Mouse (Mus musculus): ENCODE measurements around the gene Serpina1e. TPM values are rescaled to one million over a fixed set of nuclear protein-coding genes. Genes with fewer than 3 reads are reported as not detected.

The Serpina1e gene
- 1.0 and 1.1 TPM in 2 replicates for polyA plus RNA-seq (2015; fragmentation: Nextera tagmentation; extraction: Ambion mirVana)

DNA sequence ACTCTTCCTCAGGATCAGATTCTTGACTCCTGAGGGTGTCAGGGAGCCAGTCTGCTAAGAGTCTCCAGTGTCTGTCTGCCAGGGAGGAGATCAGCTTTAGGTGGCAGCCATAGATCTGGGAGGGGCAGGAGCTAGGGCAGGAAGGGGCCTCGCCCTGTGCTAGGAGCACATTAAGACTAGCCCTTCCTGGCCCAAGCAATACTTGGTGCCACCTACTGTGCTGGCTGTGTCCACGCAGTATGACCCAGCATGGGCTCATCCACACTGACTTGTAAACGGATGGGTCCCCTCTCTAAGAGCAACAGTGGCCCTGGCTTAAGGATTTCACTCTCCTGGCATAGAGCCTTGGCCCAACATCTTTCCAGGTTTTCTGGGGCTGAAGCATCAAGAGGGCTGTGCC, at the start of gene Serpina1e:
TSS of gene Serpina1e (minus strand) at position 178 of the 400 bp plus-strand sequence.
- 80% methylated on average over 3 of the region's 3 CpGs for WGBS
- TF ChIP-seq CTCF (IDR thresholded peaks at IDR 0.05; ENCODE audit: low read depth), result no peak
- Histone ChIP-seq H3K9me3 (replicated peaks; ENCODE audit: low read length) (no peaks in the 10 kb centered on the region), H3K4me3 (replicated peaks; ENCODE audit: low read depth, low read length) (no peak within 1 kb of the TSS), H3K36me3 (ENCODE audit: insufficient read depth, low read length) (no peaks in the 10 kb centered on the region), H3K27me3 (ENCODE audit: insufficient read depth, low read length) (no peaks in the 10 kb centered on the region), H3K4me1 (replicated peaks; ENCODE audit: insufficient read depth, low read length) (no peaks in the 10 kb centered on the region), H3K27ac (no peak within 1 kb of the TSS), H3K4me2 (ENCODE audit: low read length) (no peak within 1 kb of the TSS), H3K9ac (ENCODE audit: low read depth, low read length) (no peak within 1 kb of the TSS)
- DNase-seq (ENCODE audit: low spot score), result no peak
- no peak for ATAC-seq (replicated peaks; ENCODE audit: low FRiP score, low read depth)

DNA sequence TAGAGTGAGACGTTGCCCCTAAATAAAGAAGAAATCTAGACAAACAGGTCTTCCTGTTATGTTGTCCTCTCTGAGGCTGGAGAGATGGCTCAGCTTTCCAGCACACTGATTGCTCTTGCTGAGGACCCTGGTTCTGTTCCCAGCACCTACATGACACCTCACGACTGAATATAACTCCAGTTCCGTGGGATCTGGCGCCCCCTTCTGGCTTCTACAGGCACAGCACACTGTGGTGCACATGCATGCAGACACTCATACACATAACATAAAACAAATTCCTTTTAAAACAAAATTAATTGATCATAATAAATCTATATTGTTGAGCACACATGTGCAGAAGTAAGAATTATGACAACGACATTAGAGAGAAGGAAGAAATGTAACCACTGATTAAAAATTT, 45.9 kb upstream of the Serpina1e start:
- 77% methylated on average over 5 of the region's 5 CpGs for WGBS
- Histone ChIP-seq H3K36me3 (ENCODE audit: insufficient read depth, low read length) (no peaks in the 10 kb centered on the region), H3K9me3 (replicated peaks; ENCODE audit: low read length) (no peaks in the 10 kb centered on the region; the same call in 1 of the 2 replicates), H3K4me2 (ENCODE audit: low read length) (no peak overlapping the region), H3K4me1 (replicated peaks; ENCODE audit: insufficient read depth, low read length) (0 out of 2 replicates have a peak, but pooled peaks cover 3% of the 10 kb centered on the region), H3K27me3 (ENCODE audit: insufficient read depth, low read length) (no peaks in the 10 kb centered on the region), H3K4me3 (replicated peaks; ENCODE audit: low read depth, low read length) (no peak overlapping the region), H3K27ac (no peak overlapping the region), H3K9ac (ENCODE audit: low read depth, low read length) (no peak overlapping the region)
- ATAC-seq (replicated peaks; ENCODE audit: low FRiP score, low read depth), result no peak
- TF ChIP-seq CTCF (IDR thresholded peaks at IDR 0.05; ENCODE audit: low read depth), result no peak
- no peak for DNase-seq (ENCODE audit: low spot score)

DNA sequence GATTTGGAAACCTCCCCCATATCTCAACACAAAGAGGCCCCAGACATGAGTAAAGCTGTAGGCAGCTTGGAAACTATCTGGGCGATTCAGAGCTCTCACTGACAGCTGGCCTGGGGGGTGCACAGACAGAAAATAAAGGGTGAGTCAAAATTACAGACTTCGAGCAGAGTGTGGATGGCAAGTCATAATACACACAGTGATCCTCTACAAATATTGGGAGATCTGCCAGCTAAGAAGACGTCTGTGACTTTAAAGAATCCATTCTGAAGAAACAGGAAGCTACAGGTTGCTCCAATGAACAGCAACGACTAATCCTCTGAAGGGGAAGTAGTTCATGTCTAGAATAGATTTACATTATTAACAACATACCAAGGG, 44.5 kb upstream of the Serpina1e start:
- Histone ChIP-seq H3K27ac (no peak overlapping the region), H3K4me1 (replicated peaks; ENCODE audit: insufficient read depth, low read length) (0 out of 2 replicates have a peak, but pooled peaks cover 3% of the 10 kb centered on the region), H3K4me3 (replicated peaks; ENCODE audit: low read depth, low read length) (no peak overlapping the region), H3K9ac (ENCODE audit: low read depth, low read length) (no peak overlapping the region), H3K36me3 (ENCODE audit: insufficient read depth, low read length) (no peaks in the 10 kb centered on the region), H3K9me3 (replicated peaks; ENCODE audit: low read length) (no peaks in the 10 kb centered on the region; the same call in 1 of the 2 replicates), H3K27me3 (ENCODE audit: insufficient read depth, low read length) (no peaks in the 10 kb centered on the region), H3K4me2 (ENCODE audit: low read length) (no peak overlapping the region)
- ATAC-seq (replicated peaks; ENCODE audit: low FRiP score, low read depth), result no peak
- DNase-seq (ENCODE audit: low spot score), result peak; percentile 19
- 25% methylated on average over 4 of the region's 4 CpGs for WGBS
- no peak for TF ChIP-seq CTCF (IDR thresholded peaks at IDR 0.05; ENCODE audit: low read depth)

DNA sequence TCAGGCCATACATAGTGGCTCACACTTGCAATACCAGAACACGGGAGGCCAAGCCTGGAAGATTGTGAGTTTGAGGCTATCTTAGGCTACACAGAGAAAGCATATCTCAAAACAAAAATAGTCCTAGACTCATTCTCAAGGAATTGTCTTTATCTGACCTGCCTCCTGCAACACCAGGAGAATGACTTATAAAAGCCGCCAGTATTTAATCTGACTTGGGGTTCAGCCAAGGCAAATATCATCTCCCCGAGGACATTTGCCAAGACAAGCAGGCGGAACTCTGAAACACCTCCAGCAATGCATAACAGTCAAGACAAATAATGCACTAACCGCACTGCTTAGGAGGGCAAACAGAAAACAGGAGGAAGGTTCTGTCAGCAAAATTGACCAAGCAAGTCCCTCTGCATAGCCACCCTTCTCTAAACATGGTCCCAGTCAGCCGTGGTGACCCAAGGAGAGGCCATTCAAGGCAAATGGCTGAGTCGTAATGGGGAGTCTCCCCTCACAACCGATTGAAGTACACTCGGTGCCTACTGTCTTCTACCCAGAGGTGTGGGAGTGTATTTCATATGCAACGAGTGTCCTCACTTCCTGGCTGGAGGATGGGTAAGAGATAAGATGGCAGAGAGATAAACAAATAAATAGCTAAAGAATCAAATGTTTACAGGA, 43.9 kb upstream of the Serpina1e start:
- H3K4me3 ChIP-seq (replicated peaks; ENCODE audit: low read depth, low read length), result no peak overlapping the region
- no peak overlapping the region for H3K27ac ChIP-seq
- no peaks in the 10 kb centered on the region for H3K27me3 ChIP-seq (ENCODE audit: insufficient read depth, low read length)
- no peaks in the 10 kb centered on the region for H3K36me3 ChIP-seq (ENCODE audit: insufficient read depth, low read length)
- no peak overlapping the region for H3K9ac ChIP-seq (ENCODE audit: low read depth, low read length)
- ATAC-seq (replicated peaks; ENCODE audit: low FRiP score, low read depth), result no peak
- DNase-seq (ENCODE audit: low spot score), result peak; percentile 25
- 0 out of 2 replicates have a peak, but pooled peaks cover 3% of the 10 kb centered on the region for H3K4me1 ChIP-seq (replicated peaks; ENCODE audit: insufficient read depth, low read length)
- TF ChIP-seq CTCF (IDR thresholded peaks at IDR 0.05; ENCODE audit: low read depth), result no peak
- H3K9me3 ChIP-seq (replicated peaks; ENCODE audit: low read length), result no peaks in the 10 kb centered on the region; the same call in 1 of the 2 replicates
- H3K4me2 ChIP-seq (ENCODE audit: low read length), result no peak overlapping the region
- WGBS, result 25% methylated on average over 10 of the region's 10 CpGs

DNA sequence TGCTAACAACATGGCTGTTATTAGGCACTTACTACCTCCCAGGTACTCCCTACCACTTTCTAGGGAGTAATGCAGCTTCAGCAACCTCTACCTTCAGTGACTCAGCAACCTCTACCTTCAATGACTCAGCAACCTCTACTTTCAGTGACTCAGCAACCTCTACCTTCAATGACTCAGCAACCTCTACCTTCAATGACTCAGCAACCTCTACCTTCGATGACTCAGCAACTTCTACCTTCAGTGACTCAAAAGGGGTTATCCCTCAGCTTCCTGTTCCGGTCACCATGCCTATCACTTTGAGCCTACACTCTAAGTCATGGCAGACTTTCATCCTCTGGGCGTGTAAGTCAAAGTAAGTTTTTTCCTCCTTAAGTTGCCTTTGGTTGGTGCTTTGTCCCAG, 41.8 kb upstream of the Serpina1e start:
- WGBS, result 90% methylated on average over 3 of the region's 3 CpGs

DNA sequence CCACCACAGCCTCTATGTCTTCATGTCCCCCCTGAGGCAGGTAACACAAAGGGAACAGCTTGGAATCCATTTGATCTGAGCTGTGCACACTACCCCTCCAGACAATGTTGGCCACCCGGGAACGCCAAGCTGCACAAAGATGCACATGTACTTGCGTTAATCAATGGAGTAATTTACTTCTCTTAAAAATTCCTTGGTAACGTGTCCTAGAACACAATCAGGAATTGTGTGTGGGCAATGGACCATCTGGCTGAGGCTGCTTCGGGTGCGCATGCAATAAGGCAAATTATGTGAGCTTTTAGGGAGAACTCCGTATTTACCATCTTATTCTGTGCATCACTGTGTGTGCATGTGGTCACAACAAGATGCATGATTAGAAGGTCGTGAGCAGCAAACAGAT, 40.8 kb upstream of the Serpina1e start:
- H3K4me3 ChIP-seq (replicated peaks; ENCODE audit: low read depth, low read length), result no peak overlapping the region
- H3K36me3 ChIP-seq (ENCODE audit: insufficient read depth, low read length), result no peaks in the 10 kb centered on the region
- no peak for TF ChIP-seq CTCF (IDR thresholded peaks at IDR 0.05; ENCODE audit: low read depth)
- H3K4me2 ChIP-seq (ENCODE audit: low read length), result no peak overlapping the region
- no peak overlapping the region for H3K27ac ChIP-seq
- DNase-seq (ENCODE audit: low spot score) (no peak), ATAC-seq (replicated peaks; ENCODE audit: low FRiP score, low read depth) (no peak)
- H3K27me3 ChIP-seq (ENCODE audit: insufficient read depth, low read length), result no peaks in the 10 kb centered on the region
- no peak overlapping the region for H3K9ac ChIP-seq (ENCODE audit: low read depth, low read length)
- 83% methylated on average over 8 of the region's 8 CpGs for WGBS
- no peaks in the 10 kb centered on the region; the same call in 1 of the 2 replicates for H3K9me3 ChIP-seq (replicated peaks; ENCODE audit: low read length)
- H3K4me1 ChIP-seq (replicated peaks; ENCODE audit: insufficient read depth, low read length), result 0 out of 2 replicates have a peak, but pooled peaks cover 3% of the 10 kb centered on the region

More for the DNA sequence above, 41.8 kb upstream of the Serpina1e start:
- Histone ChIP-seq H3K9ac (ENCODE audit: low read depth, low read length) (no peak overlapping the region), H3K27ac (no peak overlapping the region), H3K27me3 (ENCODE audit: insufficient read depth, low read length) (no peaks in the 10 kb centered on the region), H3K36me3 (ENCODE audit: insufficient read depth, low read length) (no peaks in the 10 kb centered on the region), H3K4me3 (replicated peaks; ENCODE audit: low read depth, low read length) (no peak overlapping the region), H3K4me2 (ENCODE audit: low read length) (no peak overlapping the region), H3K4me1 (replicated peaks; ENCODE audit: insufficient read depth, low read length) (0 out of 2 replicates have a peak, but pooled peaks cover 3% of the 10 kb centered on the region), H3K9me3 (replicated peaks; ENCODE audit: low read length) (no peaks in the 10 kb centered on the region; the same call in 1 of the 2 replicates)
- DNase-seq (ENCODE audit: low spot score) (no peak), ATAC-seq (replicated peaks; ENCODE audit: low FRiP score, low read depth) (no peak)
- TF ChIP-seq CTCF (IDR thresholded peaks at IDR 0.05; ENCODE audit: low read depth), result no peak

Measured in kidney, postnatal 0 days (tissue).